Mouse (Mus musculus) forebrain, embryonic 15.5 days (tissue): ENCODE measurements around the gene Chd3. TPM values are rescaled to one million over a fixed set of nuclear protein-coding genes. Genes with fewer than 3 reads are reported as not detected.

Source experiments
- ATAC-seq: fragments of 200-750 bp; cut with Nextera tagmentation; replicated peaks from 2 replicates; pipeline ENCODE4 v1.8.0; 2017; ENCODE audit warnings: mild to moderate bottlenecking, moderate TSS enrichment, moderate library complexity
- H3K27ac ChIP-seq: fragments of 300-500 bp; sonication (generic); replicated peaks from 2 replicates; pipeline ENCODE4 v1.5.1; 2015; ENCODE audit warnings: mild to moderate bottlenecking, inconsistent platforms
- H3K27me3 ChIP-seq: fragments of 300-500 bp; sonication (generic); 2 replicates; pipeline ENCODE4 v1.6.1; 2015; ENCODE audit warnings: inconsistent platforms
- H3K36me3 ChIP-seq: fragments of 300-500 bp; sonication (generic); 2 replicates; pipeline ENCODE4 v1.6.1; 2015; ENCODE audit warnings: mild to moderate bottlenecking, inconsistent platforms
- H3K4me1 ChIP-seq: fragments of 300-500 bp; sonication (generic); 2 replicates; pipeline ENCODE4 v1.6.1; 2015; ENCODE audit warnings: inconsistent platforms
- H3K4me2 ChIP-seq: fragments of 300-500 bp; sonication (generic); replicated peaks from 2 replicates; pipeline ENCODE4 v1.6.1; 2015; ENCODE audit warnings: mild to moderate bottlenecking, inconsistent platforms
- H3K4me3 ChIP-seq: fragments of 300-500 bp; sonication (generic); 2 replicates; pipeline ENCODE4 v1.5.1; 2015; ENCODE audit warnings: mild to moderate bottlenecking, inconsistent platforms
- H3K9ac ChIP-seq: fragments of 300-500 bp; sonication (generic); replicated peaks from 2 replicates; pipeline ENCODE4 v1.6.1; 2015; ENCODE audit warnings: mild to moderate bottlenecking, inconsistent platforms
- H3K9me3 ChIP-seq: fragments of 300-500 bp; sonication (generic); 2 replicates; pipeline ENCODE4 v1.6.1; 2016; ENCODE audit warnings: inconsistent platforms
- WGBS: fragments of 180-500 bp; shearing (Covaris S2); methylation state at CpG from one replicate; pipeline ENCODE4 v1.1.7; 2015; ENCODE audit warnings: mixed read lengths; 5-methylcytosine and 5-hydroxymethylcytosine counted together
- polyA plus RNA-seq: library from polyadenylated mRNA; unstranded; fragments of >200 nt; fragmentation: Nextera tagmentation; extraction: Ambion mirVana; gene quantifications from 2 replicates; pipeline ENCODE4 v1.2.1, GENCODE M21; 2015

The Chd3 gene
- polyA plus RNA-seq, 1 experiment from 2014 or later = 127 TPM

DNA sequence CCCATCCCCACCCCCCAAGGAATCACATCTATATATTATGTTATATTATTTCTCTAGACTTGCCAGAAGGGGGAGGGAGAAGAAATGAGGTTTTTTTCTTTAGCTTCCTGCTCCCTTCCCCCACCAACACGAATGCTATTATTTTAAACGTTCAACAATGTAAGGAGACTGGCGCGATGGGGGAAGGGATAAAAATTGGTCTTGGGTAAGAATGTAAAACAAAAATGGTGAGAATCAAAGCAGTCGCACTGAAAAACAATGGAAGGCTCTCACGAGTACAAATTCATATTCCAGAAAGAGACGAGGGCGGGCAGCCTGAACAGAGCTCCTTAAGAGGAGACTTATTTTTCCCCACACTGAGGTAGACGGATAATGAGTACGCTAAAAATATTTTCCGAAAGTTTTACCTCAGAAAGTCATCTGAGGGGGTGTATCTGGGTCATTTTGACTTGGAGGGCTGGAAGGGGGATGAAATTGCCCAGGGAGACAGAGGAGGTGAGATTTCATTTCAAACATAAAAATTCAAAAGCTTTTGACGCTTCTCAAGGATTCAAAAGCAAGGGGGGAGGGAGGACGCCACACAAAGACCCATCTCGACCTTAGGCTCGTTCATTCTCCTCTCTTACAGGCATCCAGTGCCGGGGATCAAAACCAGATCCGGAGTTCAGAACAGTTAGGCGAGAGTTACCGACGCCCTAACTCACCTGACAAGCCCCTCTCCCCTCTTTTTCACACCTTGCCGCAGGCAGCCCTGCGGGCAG, 2.2 kb downstream of the Chd3 start:
- no peak for ATAC-seq
- peaks cover 19% of the 10 kb centered on the region for H3K36me3 ChIP-seq
- H3K27me3 ChIP-seq = no peaks in the 10 kb centered on the region
- H3K4me2 ChIP-seq = peak overlapping the region; percentile 95
- H3K27ac ChIP-seq = peak overlapping the region; percentile 100
- H3K9me3 ChIP-seq = no peaks in the 10 kb centered on the region
- H3K4me1 ChIP-seq = peaks cover 61% of the 10 kb centered on the region
- under 1% methylated on average over 22 of the region's 22 CpGs for WGBS
- peak overlapping the region; percentile 94 for H3K4me3 ChIP-seq
- peak overlapping the region; percentile 100 for H3K9ac ChIP-seq

DNA sequence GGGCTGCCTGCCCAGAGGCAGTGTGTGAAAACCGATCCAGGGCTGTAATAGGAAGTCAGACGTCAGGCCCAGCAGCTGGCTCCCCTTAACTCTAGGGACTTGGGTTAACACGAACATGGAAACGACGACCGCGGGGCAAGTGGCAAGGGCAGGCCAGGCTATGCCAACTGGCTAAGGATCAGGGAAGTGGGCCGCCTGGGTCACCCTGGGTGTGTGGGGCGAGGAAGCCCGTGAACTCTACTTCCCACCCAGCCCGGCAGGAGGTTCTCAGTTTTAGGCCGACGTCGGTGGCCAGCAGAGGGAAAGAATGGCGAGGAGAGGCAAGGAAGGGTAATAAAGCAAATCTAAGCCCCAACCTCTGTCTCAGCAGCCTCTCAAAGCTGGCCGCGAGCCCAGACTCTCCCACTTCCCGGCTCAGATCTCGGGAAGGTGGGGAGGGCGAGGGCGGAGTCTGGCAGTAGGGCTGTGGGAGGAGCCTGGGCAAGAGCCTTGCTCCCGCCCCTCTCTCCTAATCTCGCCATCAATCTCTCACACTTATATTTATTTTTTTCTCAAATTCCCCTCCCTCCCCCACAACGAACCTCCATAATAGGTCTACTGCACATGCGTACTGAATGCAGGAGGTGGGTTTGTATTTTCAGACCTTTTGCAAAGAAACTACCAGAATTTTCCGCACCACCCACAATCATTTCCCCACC, 2.9 kb downstream of the Chd3 start:
- H3K4me3 ChIP-seq = peak overlapping the region; percentile 94
- peaks cover 55% of the 10 kb centered on the region for H3K4me1 ChIP-seq
- peak overlapping the region; percentile 95 for H3K4me2 ChIP-seq
- H3K9ac ChIP-seq = peak overlapping the region; percentile 100
- H3K27me3 ChIP-seq = no peaks in the 10 kb centered on the region
- no peaks in the 10 kb centered on the region for H3K9me3 ChIP-seq
- ATAC-seq = peak; percentile 84
- under 1% methylated on average over 26 of the region's 26 CpGs for WGBS
- peak overlapping the region; percentile 100 for H3K27ac ChIP-seq
- H3K36me3 ChIP-seq = peaks cover 26% of the 10 kb centered on the region

DNA sequence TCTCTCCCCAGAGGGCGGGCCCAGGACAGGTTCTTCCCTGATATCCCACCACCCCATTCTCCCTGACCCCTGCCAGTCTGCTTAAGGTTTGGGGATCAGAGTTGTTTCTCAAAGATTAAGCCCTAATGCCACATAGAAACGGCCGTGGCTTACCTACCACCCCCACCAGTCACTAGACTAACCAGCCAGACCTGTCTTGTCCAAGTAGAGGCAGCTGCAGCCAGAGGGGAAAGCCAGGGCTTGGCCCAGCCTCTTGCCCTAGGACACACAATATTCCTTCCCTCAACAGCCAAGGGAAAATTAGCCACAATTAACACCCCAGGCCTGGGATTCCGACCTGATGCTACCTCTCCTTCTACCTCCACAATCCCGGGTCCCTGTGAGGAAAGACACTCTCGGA, 3.5 kb downstream of the Chd3 start:
- WGBS = 18% methylated on average over 6 of the region's 6 CpGs
- no peaks in the 10 kb centered on the region for H3K9me3 ChIP-seq
- H3K4me1 ChIP-seq = peaks cover 50% of the 10 kb centered on the region
- no peaks in the 10 kb centered on the region for H3K27me3 ChIP-seq
- ATAC-seq = no peak
- peaks cover 32% of the 10 kb centered on the region for H3K36me3 ChIP-seq
- peak overlapping the region; percentile 94 for H3K4me3 ChIP-seq
- peak overlapping the region; percentile 100 for H3K9ac ChIP-seq
- peak overlapping the region; percentile 95 for H3K4me2 ChIP-seq
- peak overlapping the region; percentile 100 for H3K27ac ChIP-seq

DNA sequence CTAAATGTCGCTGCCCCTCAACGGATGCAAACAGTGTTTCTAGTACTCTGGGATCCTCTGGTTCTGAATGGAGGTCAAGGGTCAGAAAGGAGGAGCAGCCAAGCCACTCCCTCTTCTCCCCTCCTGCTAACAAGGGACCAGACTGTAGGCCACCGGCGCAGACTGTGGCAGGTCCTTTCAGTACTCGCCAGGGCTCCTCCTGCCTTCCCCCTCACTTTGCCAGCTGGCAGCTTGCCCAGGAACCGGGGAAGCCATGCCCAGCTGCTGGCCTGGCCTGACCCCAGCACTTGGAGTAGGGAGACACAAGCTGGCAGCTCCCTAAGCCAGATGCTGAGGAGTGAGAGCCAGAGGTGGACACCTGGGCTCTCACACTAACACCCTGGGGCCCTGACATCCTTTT, 4.3 kb downstream of the Chd3 start:
- H3K4me2 ChIP-seq = peak overlapping the region; percentile 95
- under 1% methylated on average over 6 of the region's 6 CpGs for WGBS
- H3K36me3 ChIP-seq = peaks cover 40% of the 10 kb centered on the region
- peak overlapping the region; percentile 94 for H3K4me3 ChIP-seq
- H3K9me3 ChIP-seq = no peaks in the 10 kb centered on the region
- peaks cover 45% of the 10 kb centered on the region for H3K4me1 ChIP-seq
- H3K27ac ChIP-seq = peak overlapping the region; percentile 100
- peak; percentile 60 for ATAC-seq
- H3K27me3 ChIP-seq = no peaks in the 10 kb centered on the region
- peak overlapping the region; percentile 100 for H3K9ac ChIP-seq

DNA sequence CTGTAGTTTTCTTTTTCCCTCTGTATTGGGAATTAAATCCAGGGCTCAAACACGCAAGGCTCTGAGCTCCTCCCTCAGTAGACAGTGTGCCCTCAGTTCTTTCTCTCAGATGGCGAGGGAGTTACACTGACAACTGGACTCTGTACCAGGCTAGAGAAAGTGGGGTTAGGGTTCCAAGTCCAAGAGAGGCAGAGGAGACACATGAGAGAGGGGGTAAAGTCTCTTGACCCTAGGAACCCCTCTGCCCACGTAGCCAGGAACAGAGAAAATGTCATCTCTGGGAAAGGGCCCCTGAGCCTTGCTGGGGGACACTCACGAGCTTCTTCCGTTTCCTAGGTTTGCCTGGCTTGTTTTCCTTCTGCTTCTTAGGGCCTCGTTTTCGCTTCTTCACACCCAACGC, 4.8 kb downstream of the Chd3 start:
- no peaks in the 10 kb centered on the region for H3K27me3 ChIP-seq
- H3K36me3 ChIP-seq = peaks cover 45% of the 10 kb centered on the region
- peak overlapping the region; percentile 100 for H3K27ac ChIP-seq
- H3K4me3 ChIP-seq = no peak overlapping the region
- peaks cover 41% of the 10 kb centered on the region for H3K4me1 ChIP-seq
- no peaks in the 10 kb centered on the region for H3K9me3 ChIP-seq
- WGBS = 49% methylated on average over 8 of the region's 8 CpGs
- peak overlapping the region; percentile 95 for H3K4me2 ChIP-seq
- peak overlapping the region; percentile 28; the same call in 1 of the 2 replicates for H3K9ac ChIP-seq
- ATAC-seq = no peak

DNA sequence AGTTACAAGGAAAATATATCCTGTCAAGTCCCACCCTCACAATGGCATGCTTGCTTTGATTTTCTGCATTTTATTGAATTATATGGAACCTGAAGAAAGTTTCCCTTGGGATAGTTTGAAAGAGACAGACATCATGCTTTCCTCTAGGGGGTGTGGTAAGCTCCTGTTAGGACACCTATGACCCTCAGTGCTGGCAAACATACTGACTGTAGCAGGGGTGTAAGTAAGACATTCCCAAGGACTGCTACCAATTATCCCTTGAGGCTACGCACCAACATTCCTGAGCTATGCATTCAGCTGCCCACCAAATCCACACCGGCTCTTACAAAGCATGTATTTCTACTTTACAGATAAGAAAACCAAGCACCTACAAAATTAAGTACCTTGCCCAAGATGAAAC, 6.7 kb downstream of the Chd3 start:
- Histone ChIP-seq H3K4me3 (no peak overlapping the region), H3K4me2 (no peak overlapping the region), H3K27me3 (no peaks in the 10 kb centered on the region), H3K36me3 (peaks cover 64% of the 10 kb centered on the region), H3K9me3 (no peaks in the 10 kb centered on the region), H3K27ac (no peak overlapping the region), H3K4me1 (peaks cover 35% of the 10 kb centered on the region), H3K9ac (no peak overlapping the region)
- ATAC-seq = no peak
- WGBS = 84% methylated on average over 2 of the region's 2 CpGs

DNA sequence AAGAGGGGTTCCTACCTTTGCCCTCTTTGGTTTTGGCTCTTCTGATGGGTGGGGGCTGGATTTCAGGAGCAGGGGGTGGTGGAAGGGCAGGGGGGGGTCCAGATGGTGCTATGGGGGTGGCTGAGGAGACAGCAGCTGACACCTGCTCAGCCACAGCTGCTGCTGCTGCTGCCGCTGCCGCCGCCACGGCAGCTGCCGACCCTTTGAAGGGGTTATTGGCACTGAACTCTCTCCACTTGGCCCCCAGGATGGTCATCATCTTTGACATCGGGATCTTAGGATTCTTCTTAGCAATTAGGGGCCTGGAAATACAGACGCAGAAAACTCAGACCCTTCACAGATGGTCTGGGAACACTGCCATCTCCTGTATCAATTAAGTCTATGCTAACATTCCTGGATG, 7.2 kb downstream of the Chd3 start:
- WGBS = 45% methylated on average over 7 of the region's 7 CpGs

DNA sequence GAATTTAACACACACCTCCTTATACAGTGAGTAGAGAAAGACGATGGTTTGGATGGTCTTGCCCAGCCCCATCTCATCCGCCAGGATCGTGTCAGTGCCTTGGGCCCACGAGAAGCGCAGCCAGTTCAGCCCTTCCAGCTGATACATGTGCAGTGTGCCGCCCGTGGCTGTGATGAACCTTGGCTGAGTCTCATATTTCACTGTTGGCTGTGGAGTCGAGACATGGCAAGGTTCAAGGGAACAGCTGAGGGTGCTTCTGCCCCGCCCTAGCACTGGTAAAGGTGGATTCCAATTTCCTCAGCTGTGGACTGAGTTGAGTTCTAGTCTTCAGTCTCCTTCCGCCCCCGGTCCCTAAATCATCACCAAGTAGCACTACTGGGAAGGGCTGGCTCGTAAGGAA, 11.5 kb downstream of the Chd3 start:
- H3K4me1 ChIP-seq = peaks cover 4% of the 10 kb centered on the region; the same call in 1 of the 2 replicates
- H3K9me3 ChIP-seq = no peaks in the 10 kb centered on the region
- H3K9ac ChIP-seq = no peak overlapping the region
- H3K4me3 ChIP-seq = no peak overlapping the region
- no peaks in the 10 kb centered on the region for H3K27me3 ChIP-seq
- peaks cover 99% of the 10 kb centered on the region for H3K36me3 ChIP-seq
- 96% methylated on average over 12 of the region's 12 CpGs for WGBS
- H3K27ac ChIP-seq = no peak overlapping the region
- no peak for ATAC-seq
- no peak overlapping the region for H3K4me2 ChIP-seq

More for the DNA sequence above, 7.2 kb downstream of the Chd3 start:
- H3K4me3 ChIP-seq = no peak overlapping the region
- H3K36me3 ChIP-seq = peaks cover 69% of the 10 kb centered on the region
- H3K4me1 ChIP-seq = peaks cover 32% of the 10 kb centered on the region
- peak overlapping the region; percentile 53 for H3K27ac ChIP-seq
- H3K9ac ChIP-seq = no peak overlapping the region
- H3K27me3 ChIP-seq = no peaks in the 10 kb centered on the region
- ATAC-seq = no peak
- no peaks in the 10 kb centered on the region for H3K9me3 ChIP-seq
- no peak overlapping the region for H3K4me2 ChIP-seq

DNA sequence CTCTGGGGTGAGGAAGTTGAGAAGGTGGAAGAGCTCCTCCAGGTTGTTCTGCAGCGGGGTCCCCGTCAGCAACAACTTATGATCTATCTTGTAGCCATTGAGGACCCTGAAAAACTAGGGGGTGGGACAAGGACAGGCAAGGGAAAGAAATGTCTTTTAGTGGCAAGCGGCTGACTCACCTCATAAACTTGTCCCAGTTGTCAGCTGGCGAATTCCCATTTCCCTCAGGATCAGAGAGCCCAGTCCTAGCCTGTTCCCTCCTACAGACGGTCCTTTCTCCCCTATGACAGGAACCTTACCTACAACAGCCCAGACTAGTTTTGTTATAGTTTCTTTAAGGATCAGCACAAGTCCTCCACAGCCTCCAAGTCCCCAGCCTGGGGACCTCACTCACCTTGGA, 12.7 kb downstream of the Chd3 start:
- no peak overlapping the region for H3K4me3 ChIP-seq
- no peaks in the 10 kb centered on the region for H3K27me3 ChIP-seq
- no peak overlapping the region for H3K4me2 ChIP-seq
- peaks cover 99% of the 10 kb centered on the region for H3K36me3 ChIP-seq
- ATAC-seq = no peak
- no peaks in the 10 kb centered on the region for H3K4me1 ChIP-seq
- no peak overlapping the region for H3K9ac ChIP-seq
- no peaks in the 10 kb centered on the region for H3K9me3 ChIP-seq
- no peak overlapping the region for H3K27ac ChIP-seq
- WGBS = 96% methylated on average over 5 of the region's 5 CpGs

DNA sequence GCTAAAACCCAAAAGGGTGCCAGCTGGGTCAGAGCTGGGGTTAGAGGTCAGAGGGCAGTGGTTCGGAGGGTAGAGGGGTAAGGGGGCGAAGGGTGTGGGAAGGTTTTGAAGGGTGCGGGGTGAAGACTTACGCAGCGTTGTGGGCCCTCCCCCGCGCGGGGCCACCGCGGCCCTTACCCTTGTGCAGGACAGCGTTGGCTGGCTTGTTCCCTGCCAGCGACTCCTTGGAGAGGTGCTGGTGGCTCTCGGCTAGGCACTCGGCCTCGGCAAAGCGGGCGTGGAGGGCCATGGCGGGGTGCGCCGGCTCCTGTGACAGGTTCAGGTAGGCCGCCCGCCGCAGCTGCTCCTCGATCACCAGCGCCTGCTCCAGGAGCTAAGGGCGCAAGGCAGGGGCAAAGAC, 22.8 kb downstream of the Chd3 start:
- H3K4me1 ChIP-seq = peaks cover 6% of the 10 kb centered on the region
- 91% methylated on average over 26 of the region's 26 CpGs for WGBS
- H3K27ac ChIP-seq = no peak overlapping the region
- no peak for ATAC-seq
- no peak overlapping the region for H3K4me3 ChIP-seq
- H3K9me3 ChIP-seq = no peaks in the 10 kb centered on the region
- peaks cover 84% of the 10 kb centered on the region for H3K36me3 ChIP-seq
- no peaks in the 10 kb centered on the region for H3K27me3 ChIP-seq
- no peak overlapping the region for H3K9ac ChIP-seq
- no peak overlapping the region for H3K4me2 ChIP-seq

DNA sequence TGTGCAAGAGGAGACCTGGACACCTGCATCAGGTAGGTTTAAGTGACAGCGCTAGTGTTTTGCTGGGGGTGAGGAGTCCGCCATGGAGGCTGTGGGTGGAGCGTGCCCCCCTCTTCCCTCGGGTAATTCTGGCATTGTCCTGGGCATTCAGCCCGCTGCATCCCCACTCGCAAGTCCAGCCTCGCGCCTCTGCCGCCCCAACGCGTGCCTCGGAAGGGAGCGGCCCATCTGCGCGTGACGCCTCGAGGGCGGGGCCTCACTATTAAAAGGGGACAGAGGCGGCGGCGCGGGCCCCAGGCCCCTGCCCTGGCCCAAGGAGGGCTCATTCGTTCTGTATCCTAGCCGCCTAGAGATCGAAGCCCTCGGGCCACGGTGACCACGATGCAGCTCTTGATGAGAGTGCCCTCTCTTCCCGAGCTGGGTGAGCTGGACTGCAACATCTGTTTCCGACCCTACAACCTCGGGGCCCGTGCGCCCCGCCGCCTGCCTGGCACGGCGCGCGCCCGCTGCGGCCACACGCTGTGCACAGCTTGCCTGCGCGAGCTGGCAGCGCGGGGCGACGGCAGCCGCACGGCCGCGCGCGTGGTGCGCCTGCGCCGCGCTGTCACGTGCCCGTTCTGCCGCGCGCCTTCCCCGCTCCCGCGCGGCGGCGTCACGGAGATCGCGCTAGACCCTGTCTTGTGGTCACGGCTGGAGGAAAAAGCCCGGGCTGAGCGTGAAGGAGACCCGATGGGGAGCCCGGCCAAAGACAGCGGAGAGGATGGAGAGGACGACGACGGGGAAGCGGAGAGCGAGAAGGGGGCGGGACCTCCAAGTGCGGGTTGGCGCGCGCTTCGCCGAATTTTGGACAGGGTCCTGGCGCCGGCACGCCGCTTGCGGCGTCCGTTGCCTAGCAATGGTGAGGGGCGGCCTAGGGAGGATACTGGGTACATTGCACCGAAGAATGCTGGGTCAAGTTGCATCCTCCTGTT, 28.8 kb downstream of the Chd3 start, which contains the start of gene Rnf227:
TSS of gene Rnf227 (plus strand) at position 301 of the 971 bp plus-strand sequence.
- Histone ChIP-seq H3K4me3 (peak within 1 kb of the TSS; percentile 87), H3K4me2 (peak within 1 kb of the TSS; percentile 98), H3K9ac (peak within 1 kb of the TSS; percentile 83), H3K36me3 (peaks cover 28% of the 10 kb centered on the region), H3K4me1 (peaks cover 23% of the 10 kb centered on the region), H3K27ac (peak within 1 kb of the TSS; percentile 95), H3K27me3 (no peaks in the 10 kb centered on the region), H3K9me3 (no peaks in the 10 kb centered on the region)
- ATAC-seq = peak; percentile 92
- 2% methylated on average over 93 of the region's 99 CpGs for WGBS
